In genomic region chr2:31700545-31701446, GRCm38 (mm10) we compare ENCODE assay signal across 9 mouse cellular contexts. TPM values are rescaled to one million over a fixed set of nuclear protein-coding genes. Genes with fewer than 3 reads are reported as not detected.
A peak's percentile ranks its signal among the peaks of the same experiment; 100 is the strongest.
DNase-seq lines count a peak whose midpoint lies in the region; ATAC-seq and TF ChIP-seq lines count a peak whose summit lies in the region.
"Had no signal": no experiment of that assay in that cellular context is flagged by ENCODE, and none has a peak within 500 bp of the region (broad histone marks: within the 10 kb centered on the region; RNA-seq: fewer than 3 reads in every experiment).

No protein-coding gene starts in this region.

- no peak overlapping the region for H3K4me2 ChIP-seq in heart, postnatal 0 days (ENCODE audit: low read depth, low read length)

- peak overlapping the region; percentile 50 for H3K27ac ChIP-seq in heart, postnatal 0 days (ENCODE audit: low read depth)
- no peak overlapping the region for H3K27ac ChIP-seq in ES-Bruce4 (ENCODE audit: insufficient read depth, low read length)
- H3K27ac ChIP-seq in midbrain, embryonic 10.5 days (replicated peaks): no peak overlapping the region

- H3K36me3 ChIP-seq in heart, postnatal 0 days (replicated peaks; ENCODE audit: control insufficient read depth, insufficient read depth, low read length): peaks cover 10% of the 10 kb centered on the region
- H3K36me3 ChIP-seq in ES-Bruce4 (ENCODE audit: control insufficient read depth, insufficient read depth, low read length, poor library complexity, severe bottlenecking): peaks cover 3% of the 10 kb centered on the region; the same call in 1 of the 2 replicates
- H3K36me3 ChIP-seq in midbrain, embryonic 10.5 days: peaks cover 51% of the 10 kb centered on the region

- intact Hi-C loops in heart, postnatal 25 days (cut with DNase I): no loop called here
- intact Hi-C loops in gastrocnemius, postnatal 14 days (cut with DNase I; ENCODE audit: low total_unique reads): no loop called here

- H3K4me3 ChIP-seq in heart, postnatal 0 days (ENCODE audit: low read depth, low read length): no peak overlapping the region
- no peak overlapping the region for H3K4me3 ChIP-seq in ES-Bruce4 (ENCODE audit: low read depth, low read length)
- no peak overlapping the region for H3K4me3 ChIP-seq in midbrain, embryonic 10.5 days

- TF ChIP-seq POLR2A in ES-Bruce4 (IDR thresholded peaks at IDR 0.05; ENCODE audit: insufficient read depth, low read length): no peak

- H3K9ac ChIP-seq in heart, postnatal 0 days (replicated peaks; ENCODE audit: low read depth, low read length): no peak overlapping the region
- H3K9ac ChIP-seq in ES-Bruce4 (ENCODE audit: low read depth, poor library complexity, severe bottlenecking): no peak overlapping the region

- no peak for TF ChIP-seq EP300 in heart, postnatal 0 days (IDR thresholded peaks at IDR 0.05; ENCODE audit: low read depth)
- no peak for TF ChIP-seq EP300 in ES-Bruce4 (IDR thresholded peaks at IDR 0.05; ENCODE audit: insufficient read depth, low read depth, low read length)

- no peaks in the 10 kb centered on the region for H3K9me3 ChIP-seq in heart, postnatal 0 days (replicated peaks; ENCODE audit: control insufficient read depth, low read length)
- H3K9me3 ChIP-seq in ES-Bruce4 (replicated peaks; ENCODE audit: control insufficient read depth, insufficient read depth, low read length, poor library complexity, severe bottlenecking): no peaks in the 10 kb centered on the region
- no peaks in the 10 kb centered on the region for H3K9me3 ChIP-seq in midbrain, embryonic 10.5 days (replicated peaks)

- no peak for TF ChIP-seq CTCF in heart, postnatal 0 days (IDR thresholded peaks at IDR 0.05; ENCODE audit: low read depth)
- TF ChIP-seq CTCF in ES-Bruce4 (IDR thresholded peaks at IDR 0.05; ENCODE audit: low read depth, low read length): peak; percentile 63

- peaks cover 13% of the 10 kb centered on the region for H3K4me1 ChIP-seq in heart, postnatal 0 days (ENCODE audit: control insufficient read depth, insufficient read depth)
- no peaks in the 10 kb centered on the region for H3K4me1 ChIP-seq in ES-Bruce4 (ENCODE audit: control insufficient read depth, insufficient read depth, low read length)
- no peaks in the 10 kb centered on the region for H3K4me1 ChIP-seq in midbrain, embryonic 10.5 days

- 20% methylated on average over 7 of the region's 7 CpGs for WGBS in heart, postnatal 0 days
- 55% methylated on average over 7 of the region's 7 CpGs for WGBS in midbrain, embryonic 10.5 days

- ATAC-seq in heart, postnatal 0 days (ENCODE audit: insufficient read depth, low read depth): peak; percentile 86
- ATAC-seq in erythroid progenitor cell, adult 5-6 weeks (replicated peaks; ENCODE audit: low FRiP score, poor library complexity, severe bottlenecking): peak; percentile 50

- DNase-seq in heart, postnatal 0 days (ENCODE audit: low spot score): peak; percentile 74
- no peak for DNase-seq in heart, postnatal 25 days (ENCODE audit: low spot score)
- DNase-seq in midbrain, embryonic 10.5 days (ENCODE audit: low spot score): peak; percentile 37
- no peak for DNase-seq in spleen, postnatal 36 days (ENCODE audit: low spot score in 2 of 2)
- DNase-seq in urinary bladder, adult 2 months (ENCODE audit: low spot score): no peak
- DNase-seq in gastrocnemius, postnatal 14 days: no peak
- DNase-seq: cerebellum, adult 9-11 months had no signal

- H3K27me3 ChIP-seq in heart, postnatal 0 days (ENCODE audit: control insufficient read depth, insufficient read depth, low read length): no peaks in the 10 kb centered on the region
- H3K27me3 ChIP-seq in ES-Bruce4 (ENCODE audit: control insufficient read depth, insufficient read depth, low read length, poor library complexity, severe bottlenecking): no peaks in the 10 kb centered on the region
- no peaks in the 10 kb centered on the region for H3K27me3 ChIP-seq in midbrain, embryonic 10.5 days (ENCODE audit: low read depth, poor library complexity, severe bottlenecking)

RNA-seq across cellular contexts. Expression of gene Abl1, which starts 12.6 kb away (rescaled TPM):
- 69.3 and 83.2 TPM in 2 replicates for total RNA-seq in heart, postnatal 0 days (2014; rRNA removed; ENCODE audit: low replicate concordance)
- 12.7 and 14.5 TPM in 2 replicates for polyA plus RNA-seq in heart, postnatal 0 days (2015; fragmentation: Nextera tagmentation; extraction: Ambion mirVana)
- 10 to 100 TPM; 29.8 to 35.0 TPM for total RNA-seq in heart, postnatal 25 days (2021)
- 42.9 and 44.8 TPM in 2 replicates for polyA plus RNA-seq in ES-Bruce4 (2011; ENCODE audit: insufficient read depth, insufficient read length, low read depth, missing spikeins)
- total RNA-seq in erythroid progenitor cell, adult 5-6 weeks (2015; ENCODE audit: low replicate concordance): 10.1 and 26.8 TPM in 2 replicates
- total RNA-seq in erythroid progenitor cell, adult 5-6 weeks (2017; ENCODE audit: low replicate concordance): 24.1 and 26.5 TPM in 2 replicates
- polyA plus RNA-seq in midbrain, embryonic 10.5 days (2016; fragmentation: Nextera tagmentation; extraction: Ambion mirVana): 44.2 and 48.2 TPM in 2 replicates
- polyA plus RNA-seq in urinary bladder, adult 2 months (2012; rRNA removed): 62.8 and 74.9 TPM in 2 replicates
- 10 to 100 TPM; 25.5 to 28.4 TPM for total RNA-seq in gastrocnemius, postnatal 14 days (2021)

RNA-seq across cellular contexts. Expression of gene Exosc2, which starts 30.3 kb away (rescaled TPM):
- 22.0 and 39.8 TPM in 2 replicates for total RNA-seq in heart, postnatal 0 days (2014; rRNA removed; ENCODE audit: low replicate concordance)
- polyA plus RNA-seq in heart, postnatal 0 days (2015; fragmentation: Nextera tagmentation; extraction: Ambion mirVana): 17.9 and 19.9 TPM in 2 replicates
- total RNA-seq in heart, postnatal 25 days (2021): 1 to 10 TPM; 8.3 to 9.6 TPM
- polyA plus RNA-seq in ES-Bruce4 (2011; ENCODE audit: insufficient read depth, insufficient read length, low read depth, missing spikeins): 61.8 and 71.3 TPM in 2 replicates
- total RNA-seq in erythroid progenitor cell, adult 5-6 weeks (2015; ENCODE audit: low replicate concordance): 13.4 and 15.9 TPM in 2 replicates
- total RNA-seq in erythroid progenitor cell, adult 5-6 weeks (2017; ENCODE audit: low replicate concordance): 12.6 and 25.5 TPM in 2 replicates
- polyA plus RNA-seq in midbrain, embryonic 10.5 days (2016; fragmentation: Nextera tagmentation; extraction: Ambion mirVana): 97.4 and 106 TPM in 2 replicates
- polyA plus RNA-seq in urinary bladder, adult 2 months (2012; rRNA removed): 22.0 and 24.5 TPM in 2 replicates
- 1 to 10 TPM; 7.8 to 8.5 TPM for total RNA-seq in gastrocnemius, postnatal 14 days (2021)

Comparison
In these comparisons a context has a peak if more than half of its experiments do, and no peak if none do; other contexts are left out.
1. DNase-seq: peak in heart, postnatal 0 days (single experiment) and midbrain, embryonic 10.5 days (single experiment); none in heart, postnatal 25 days (single experiment), spleen, postnatal 36 days (0 of 2), urinary bladder, adult 2 months (single experiment) and gastrocnemius, postnatal 14 days (single experiment).